Mouse (Mus musculus): Measurements from ENCODE around the gene Paqr8.
"Not testable (repeated sequence)": the region's sequence is repeated elsewhere in the genome, so short reads cannot be mapped to it uniquely, and the experiment has no call there.

Paqr8 gene

DNA sequence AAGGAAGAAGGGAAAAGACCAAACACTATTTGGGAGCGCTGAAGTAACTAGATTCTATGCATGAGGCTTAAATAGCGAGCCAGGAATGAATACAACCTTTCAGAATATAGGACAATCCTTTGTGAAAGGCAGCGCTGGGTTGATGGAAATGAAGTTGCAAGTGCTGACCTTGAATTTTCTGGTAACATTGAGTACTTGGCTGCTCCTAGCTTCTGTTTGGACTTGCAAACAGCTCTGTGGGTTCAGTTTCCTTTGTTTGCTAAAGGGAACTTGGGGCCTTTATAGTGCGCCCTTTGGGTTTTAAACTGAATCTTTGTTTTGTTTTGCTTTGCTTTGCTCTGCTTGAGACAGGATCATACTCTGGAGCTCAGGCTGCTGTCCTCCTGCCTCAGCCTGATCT is 18.1 kb downstream of the Paqr8 start:
- in situ Hi-C loops (cut with MboI, MseI): no loop called here

DNA sequence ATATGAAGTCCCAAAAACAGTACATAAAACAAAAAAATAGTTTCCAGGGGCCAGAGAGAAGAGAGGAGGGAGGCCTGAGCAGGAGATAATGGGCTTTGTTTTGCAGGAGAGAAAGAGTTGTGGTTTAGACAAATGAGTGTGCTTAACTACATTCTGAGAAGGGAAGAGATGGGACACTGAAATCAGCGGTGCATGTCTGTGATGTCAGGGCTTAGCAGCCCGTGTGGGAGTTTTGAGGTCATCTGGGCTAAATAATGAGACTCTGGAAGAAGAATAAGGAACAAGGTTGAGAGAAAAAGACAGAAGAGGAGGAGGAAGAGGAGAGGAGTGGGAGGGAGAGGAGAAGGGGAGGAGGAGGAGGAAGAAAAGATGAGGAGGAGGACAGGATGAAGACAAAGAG is 21.7 kb downstream of the Paqr8 start:
- in situ Hi-C loops (cut with MboI, MseI): no loop called here

DNA sequence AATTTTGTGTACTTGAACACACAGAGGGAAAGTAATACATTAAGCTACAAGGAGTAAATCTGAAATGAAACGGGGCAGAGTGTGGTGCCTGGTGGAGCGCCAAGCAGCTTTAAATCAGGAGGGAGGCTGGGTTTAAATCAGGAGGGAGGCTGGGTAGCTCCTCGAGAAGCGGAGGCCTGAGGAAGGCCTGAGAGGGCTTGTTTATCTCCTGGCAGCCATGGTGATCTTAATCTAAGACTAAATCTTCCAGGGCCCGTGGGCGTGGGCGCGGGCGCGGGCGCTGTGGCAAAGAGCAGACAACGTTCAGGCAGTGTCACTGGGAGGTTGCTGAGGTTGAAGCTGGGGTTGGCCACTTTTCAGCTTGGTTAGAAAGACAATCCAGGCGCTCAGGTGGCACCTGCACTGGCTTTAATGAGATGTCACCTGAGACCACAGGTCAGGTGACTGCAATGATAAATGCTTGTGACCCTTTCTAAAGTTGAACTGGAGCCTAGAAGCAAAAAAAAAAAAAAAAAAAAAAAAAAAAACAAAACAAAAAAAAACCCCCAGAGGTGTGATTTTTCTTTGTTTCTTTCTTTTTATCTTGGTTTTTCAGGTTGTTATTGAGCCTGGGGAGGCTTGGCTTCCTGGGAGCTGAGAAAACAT is 22.2 kb downstream of the Paqr8 start:
- in situ Hi-C loops (cut with MboI, MseI): no loop called here

DNA sequence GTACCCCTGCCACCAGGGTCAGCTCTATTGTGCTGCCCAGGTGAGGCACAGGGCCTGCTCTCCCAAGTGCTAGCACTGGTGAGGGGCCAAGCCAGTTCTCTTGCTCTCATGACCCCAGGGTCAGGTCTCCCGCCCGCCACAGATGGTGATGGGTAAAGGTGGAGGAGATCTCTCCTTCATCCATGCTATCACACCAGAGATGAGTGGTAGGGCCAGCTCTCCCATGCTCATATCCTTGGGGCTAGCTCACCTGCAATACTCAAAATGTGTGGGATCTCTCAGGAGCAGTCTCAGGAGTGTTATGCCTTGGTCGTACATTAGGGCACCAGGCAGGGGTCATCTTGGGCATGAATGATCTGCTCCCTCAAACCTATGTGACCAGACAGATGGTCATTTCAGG is 24.4 kb downstream of the Paqr8 start:
- in situ Hi-C loops (cut with MboI, MseI): no loop called here

DNA sequence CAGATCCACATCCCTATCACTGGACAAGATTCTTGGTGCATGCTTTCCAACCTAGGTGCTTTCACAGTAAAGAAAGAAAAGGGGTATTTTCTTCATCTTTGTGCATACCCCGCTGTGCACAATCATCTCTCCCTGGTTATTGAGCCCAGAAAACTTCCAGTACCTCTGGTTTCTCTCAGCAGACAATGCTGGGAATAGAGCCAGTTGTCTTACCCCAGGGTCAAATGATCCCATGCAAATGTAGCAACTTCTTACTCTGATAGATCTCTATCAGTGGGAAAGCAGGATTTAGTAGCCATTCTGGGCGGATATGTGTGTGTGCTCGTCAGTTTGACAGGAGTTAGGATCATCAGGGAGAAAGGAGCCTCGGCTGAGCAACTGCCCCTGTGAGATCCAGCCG is 25.2 kb downstream of the Paqr8 start:
- in situ Hi-C loops (cut with MboI, MseI): no loop called here

DNA sequence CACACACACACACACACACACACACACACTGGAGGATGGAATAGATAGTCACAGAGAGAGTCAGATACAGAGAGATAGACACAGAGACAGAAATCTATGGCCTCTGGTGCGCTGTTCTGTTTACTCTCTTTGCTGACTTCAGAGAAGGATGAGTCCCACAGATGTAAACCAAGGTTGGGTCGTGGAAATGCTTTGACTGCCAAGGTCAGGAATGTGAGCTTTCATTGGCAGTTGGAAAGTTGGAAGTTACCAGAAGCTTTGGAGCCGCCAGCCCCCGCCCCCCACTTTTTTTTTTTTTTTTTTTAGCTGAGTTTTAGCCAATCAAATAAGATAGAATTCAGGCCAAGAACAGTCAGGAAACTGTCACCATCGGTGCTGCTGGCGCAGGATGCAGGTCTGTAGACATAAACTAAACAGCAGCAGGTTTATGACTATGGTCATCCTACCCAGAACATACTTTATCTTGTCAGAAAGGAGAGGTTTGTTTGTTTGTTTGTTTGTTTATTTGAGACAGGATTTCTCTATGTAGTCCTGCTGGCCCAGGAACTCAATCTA is 27.2 kb downstream of the Paqr8 start:
- in situ Hi-C loops (cut with MboI, MseI): no loop called here

DNA sequence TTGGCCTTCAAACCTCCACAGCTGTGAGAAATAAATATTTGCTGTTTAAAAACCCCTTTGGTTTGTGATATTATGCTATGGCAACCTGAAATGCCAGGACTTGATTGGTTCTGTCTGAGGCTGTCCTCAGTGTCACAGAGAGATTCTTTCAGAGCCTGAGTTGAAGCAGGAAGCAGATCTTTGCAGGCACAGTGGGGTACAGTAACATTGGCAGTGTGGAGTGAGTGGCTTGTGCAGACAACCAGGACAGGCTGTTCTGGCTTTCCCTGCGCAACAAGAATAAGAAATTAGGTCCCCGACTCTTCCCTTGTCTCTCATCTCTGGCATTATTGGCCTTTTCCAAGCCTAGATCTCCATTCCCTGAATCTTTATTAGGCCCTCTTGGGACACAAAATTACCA is 29.3 kb downstream of the Paqr8 start:
- in situ Hi-C loops (cut with MboI, MseI): no loop called here

DNA sequence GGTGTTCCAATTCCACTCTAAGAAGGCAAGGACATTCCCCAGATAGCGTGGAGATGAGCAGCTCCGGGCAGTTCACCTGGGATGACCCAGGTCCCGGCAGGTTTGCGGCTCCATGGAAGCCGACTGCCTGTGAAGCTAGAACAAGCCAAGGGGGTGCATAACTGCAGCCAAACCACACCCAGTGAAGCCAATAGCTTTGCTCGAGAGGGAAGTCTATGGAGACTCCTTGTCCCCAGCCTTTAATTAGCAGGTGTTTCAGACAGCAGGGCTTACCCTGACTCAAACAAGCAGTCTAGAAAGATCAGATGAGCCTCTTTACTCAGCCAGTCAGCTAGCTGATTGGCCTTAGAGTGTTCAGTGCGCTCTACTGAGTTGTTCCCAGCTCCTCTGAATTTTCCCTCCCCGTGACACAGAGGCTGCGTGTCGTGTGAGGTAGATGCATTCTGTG is 30.7 kb downstream of the Paqr8 start:
- in situ Hi-C loops (cut with MboI, MseI): no loop called here

DNA sequence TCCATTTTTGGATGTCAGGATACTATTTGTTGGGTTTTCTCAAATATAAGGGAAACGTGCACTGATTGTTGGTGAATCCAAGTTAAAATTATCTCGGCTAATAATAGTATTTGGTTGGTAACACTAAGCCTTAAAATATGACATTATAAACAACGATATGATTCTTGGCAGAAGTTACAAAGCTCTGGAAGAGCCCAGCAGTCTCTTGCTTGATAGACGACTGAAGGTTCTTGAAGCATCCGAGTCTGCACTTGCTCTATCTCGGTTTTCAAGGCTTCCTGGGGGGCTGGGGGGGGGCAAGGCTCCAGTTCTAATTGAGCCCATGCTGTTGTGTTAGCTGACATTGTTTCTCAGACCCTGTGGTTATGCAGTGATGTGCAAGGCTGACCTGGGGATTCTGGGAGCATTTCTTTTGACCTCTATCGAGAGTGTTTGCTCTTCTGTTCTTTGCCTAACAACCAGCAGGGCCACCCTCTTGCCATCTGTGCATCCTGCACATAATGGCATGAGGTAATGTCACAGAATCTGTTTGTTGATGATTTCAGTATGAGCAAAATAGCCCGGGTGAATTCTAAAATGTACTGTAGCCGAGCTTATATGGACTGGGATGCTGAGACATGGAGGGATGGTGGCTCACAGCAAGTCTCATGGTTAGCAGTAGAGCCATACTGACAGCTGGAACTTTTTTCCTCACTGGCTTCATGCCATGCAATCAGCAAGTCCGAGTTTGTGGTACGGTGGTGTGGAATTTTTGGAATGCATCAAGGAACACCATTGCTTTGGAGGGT is 32.4 kb downstream of the Paqr8 start:
- in situ Hi-C loops (cut with MboI, MseI): no loop called here

DNA sequence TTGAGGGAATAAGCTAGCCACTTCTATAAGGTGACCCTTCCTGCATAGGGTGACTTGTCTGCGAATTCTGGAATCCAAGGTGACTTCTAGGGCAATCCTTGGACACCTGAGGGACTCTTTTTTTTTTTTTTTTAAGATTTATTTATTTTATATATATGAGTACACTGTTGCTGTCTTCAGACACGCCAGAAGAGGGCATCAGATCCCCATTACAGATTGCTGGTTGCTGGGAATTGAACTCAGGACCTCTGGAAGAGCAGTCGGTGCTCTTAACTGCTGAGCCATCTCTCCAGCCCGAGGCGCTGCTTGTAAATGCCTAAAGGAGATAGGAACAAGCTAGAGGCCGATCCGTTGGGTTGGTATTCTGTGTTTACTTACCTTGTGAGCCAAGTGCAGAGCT is 34.9 kb downstream of the Paqr8 start:
- in situ Hi-C loops (cut with MboI, MseI): not testable (repeated sequence)

DNA sequence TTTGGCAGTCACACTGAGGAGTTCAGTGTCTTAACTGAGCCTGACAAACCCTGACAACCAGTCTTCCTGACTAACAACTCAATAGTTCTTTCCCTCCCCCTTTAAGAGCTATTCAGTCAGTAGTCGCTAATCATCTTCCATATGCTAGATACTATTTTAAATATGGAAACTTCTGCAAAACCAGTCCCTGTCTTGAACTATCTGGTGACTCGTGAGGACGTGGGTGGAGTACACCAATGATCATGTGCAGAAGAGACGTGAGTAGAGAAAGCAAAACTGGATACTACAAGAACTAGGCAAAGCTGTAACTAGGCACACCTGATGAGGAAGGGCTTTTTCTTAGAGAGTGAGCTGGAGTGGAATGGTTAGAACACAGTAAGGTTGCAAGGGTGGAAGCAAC is 35.5 kb downstream of the Paqr8 start:
- in situ Hi-C loops (cut with MboI, MseI): no loop called here

DNA sequence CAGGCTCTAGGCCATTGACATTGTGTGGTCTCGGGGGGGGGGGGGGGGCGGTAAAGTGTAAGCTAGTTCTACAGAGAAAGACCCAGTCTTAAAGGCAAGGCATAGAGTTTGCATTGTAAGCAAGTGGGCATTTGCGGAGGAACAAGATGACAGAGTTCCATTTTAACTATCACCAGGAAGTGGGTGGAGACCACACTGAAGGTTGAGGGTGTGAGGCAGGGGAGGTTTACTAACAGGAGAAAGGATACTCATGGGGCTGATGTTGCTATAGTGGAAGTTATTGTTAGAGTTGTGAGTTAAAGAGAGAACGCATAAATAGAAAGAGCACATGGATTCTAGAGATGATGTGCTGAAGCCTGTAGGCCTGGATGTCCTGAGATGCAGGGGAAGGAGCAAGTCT is 36.0 kb downstream of the Paqr8 start:
- in situ Hi-C loops (cut with MboI, MseI): no loop called here

DNA sequence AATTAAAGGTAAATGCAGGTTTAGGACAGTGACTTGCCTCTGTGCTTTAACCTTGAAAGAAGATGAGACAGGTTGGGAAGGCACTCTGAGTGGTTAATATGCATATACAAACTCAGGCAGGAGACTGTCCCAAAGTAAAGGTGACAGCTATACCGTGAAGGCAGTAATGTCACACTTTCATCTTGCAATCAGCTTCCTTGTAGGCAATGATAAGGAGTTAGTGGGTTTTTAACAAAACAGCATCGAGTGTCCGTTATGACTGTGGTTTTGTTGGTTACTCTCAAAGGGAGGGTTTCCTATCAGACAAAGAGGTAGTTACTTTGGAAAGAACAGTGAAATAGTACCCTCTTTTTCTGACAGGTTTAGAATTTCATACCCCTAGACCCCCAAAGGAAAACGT is 38.1 kb downstream of the Paqr8 start:
- in situ Hi-C loops (cut with MboI, MseI): no loop called here

DNA sequence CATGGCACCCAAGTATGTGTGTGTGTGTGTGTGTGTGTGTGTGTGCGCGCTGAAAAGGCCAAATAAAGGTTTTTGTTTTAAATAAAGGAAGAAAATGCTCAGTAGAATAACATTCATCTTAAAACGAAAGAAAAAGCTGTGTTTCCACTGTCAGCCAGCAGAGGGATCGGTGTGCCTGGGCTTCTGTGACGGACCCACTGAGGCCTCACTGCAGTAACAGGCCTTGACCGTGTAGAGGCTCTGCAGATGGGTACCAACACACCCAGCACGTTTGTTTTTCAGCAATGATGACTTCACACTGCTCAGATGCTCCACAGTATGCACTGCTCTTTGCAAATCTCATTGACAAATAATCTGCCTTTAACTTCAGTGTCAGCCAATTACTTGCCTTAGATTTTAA is 43.1 kb downstream of the Paqr8 start:
- in situ Hi-C loops (cut with MboI, MseI): loop anchor here (10.0 kb wide), 1 partner anchor 341 kb away; no protein-coding TSS in a partner anchor

DNA sequence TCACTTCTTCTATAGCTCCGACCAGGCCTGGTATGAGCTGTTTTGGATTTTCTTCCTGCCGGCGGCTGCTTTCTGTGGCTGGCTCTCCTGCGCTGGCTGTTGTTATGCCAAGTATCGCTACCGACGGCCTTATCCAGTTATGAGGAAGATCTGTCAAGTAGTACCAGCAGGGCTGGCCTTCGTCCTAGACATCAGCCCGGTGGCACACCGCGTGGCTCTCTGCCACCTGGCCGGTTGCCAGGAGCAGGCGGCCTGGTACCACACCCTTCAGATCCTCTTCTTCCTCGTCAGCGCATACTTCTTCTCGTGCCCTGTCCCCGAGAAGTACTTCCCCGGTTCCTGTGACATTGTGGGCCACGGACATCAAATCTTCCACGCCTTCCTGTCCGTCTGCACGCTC is 44.7 kb downstream of the Paqr8 start:
- in situ Hi-C loops (cut with MboI, MseI): loop anchor here (5.0 to 10.0 kb wide), 4 partner anchors 162 to 402 kb away; no protein-coding TSS in a partner anchor

DNA sequence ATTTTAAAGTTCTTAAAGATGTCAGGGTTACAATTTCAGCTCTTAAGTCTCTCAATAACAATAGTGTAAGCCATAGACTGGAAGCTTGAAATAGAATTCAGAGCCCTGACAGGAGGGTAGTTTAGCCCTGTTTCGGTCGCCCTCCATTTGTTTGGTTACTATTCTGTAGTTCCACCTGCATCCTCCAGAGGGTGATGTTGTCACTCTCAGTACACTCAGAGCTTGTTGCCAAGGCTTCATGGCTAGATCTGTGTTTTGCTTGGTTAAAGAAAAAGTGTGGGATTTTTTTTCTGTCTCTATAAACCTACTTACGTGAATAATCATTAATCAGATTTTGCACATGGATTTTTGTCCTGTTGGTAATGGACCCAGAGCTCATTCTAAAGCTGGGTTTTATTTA is 48.6 kb downstream of the Paqr8 start:
- in situ Hi-C loops (cut with MboI, MseI): loop anchor here (5.0 to 10.0 kb wide), 4 partner anchors 158 to 398 kb away; no protein-coding TSS in a partner anchor

DNA sequence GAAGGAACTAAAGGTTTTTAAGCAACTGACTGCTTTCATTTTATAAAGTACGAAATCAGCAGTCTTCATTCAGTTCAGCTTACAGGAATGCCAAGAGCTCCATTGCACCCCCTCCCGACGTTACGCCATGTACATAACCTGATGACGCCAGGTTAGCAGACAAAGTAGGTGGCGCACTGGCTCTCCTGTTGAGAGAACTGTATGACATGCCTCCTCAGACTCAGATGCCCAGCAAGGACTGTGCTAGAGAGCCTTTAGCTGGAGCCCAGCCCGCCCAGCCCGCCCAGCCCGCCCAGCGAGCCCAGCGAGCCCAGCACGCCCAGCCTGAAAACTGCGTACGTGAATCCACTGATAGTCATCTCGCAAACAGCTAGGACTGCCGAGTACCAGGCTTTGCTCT is 49.7 kb downstream of the Paqr8 start:
- in situ Hi-C loops (cut with MboI, MseI): no loop called here

DNA sequence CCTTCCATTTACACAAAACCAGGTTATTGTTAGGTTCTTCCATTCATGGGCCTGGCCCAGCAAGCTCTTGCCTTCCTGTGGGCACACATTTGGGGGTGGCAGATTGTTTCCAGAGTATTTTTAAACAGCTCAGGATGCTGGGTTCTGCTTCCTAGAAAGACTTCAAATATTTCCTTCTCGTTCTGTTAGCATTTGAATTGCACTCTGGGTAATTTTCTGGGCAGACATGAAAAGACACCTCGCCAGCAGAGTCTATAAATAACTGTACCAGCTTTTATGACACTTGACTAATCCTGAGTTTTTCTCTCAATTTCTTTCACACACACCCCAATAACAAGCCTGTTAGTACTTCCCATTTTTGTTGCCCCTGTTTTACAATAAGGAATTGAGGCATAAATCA is 50.9 kb downstream of the Paqr8 start:
- in situ Hi-C loops (cut with MboI, MseI): no loop called here

DNA sequence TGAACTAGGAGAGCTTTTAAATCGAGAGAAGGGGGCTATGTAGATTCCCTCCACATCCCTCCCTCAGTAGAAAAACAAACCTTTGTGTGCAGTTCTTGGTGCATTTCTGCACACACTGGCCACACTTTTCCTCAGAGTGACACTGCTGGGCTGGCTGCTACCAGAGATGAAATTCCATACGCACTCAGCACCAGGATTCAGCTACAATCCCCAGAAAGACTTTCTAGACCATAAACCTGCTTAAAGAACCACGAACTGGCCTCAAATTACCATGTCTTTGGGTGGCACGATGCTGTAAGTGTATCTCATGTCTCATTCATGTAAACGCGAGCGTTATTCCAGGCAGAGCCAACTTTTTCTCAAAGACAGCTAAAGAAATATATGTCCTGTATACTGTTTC is 51.5 kb downstream of the Paqr8 start:
- in situ Hi-C loops (cut with MboI, MseI): no loop called here

DNA sequence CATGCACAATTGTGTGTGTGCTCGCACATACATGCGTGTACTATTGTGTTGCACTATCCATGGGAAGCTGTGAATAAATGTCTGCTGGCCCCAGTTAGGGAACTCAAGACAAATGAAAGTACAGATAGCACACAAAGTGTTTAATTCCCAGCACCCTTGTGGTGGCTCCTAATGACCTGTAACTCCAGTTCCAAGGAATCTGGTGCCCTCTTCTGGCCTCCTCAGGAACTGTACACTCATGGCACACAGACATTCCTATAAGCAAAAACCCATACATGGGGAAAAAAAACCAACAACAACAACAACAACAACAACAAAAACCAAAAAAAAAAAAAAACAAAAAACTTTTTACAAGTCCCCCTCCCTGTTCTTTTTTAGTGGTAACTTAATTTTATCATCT is 52.6 kb downstream of the Paqr8 start:
- in situ Hi-C loops (cut with MboI, MseI): no loop called here

DNA sequence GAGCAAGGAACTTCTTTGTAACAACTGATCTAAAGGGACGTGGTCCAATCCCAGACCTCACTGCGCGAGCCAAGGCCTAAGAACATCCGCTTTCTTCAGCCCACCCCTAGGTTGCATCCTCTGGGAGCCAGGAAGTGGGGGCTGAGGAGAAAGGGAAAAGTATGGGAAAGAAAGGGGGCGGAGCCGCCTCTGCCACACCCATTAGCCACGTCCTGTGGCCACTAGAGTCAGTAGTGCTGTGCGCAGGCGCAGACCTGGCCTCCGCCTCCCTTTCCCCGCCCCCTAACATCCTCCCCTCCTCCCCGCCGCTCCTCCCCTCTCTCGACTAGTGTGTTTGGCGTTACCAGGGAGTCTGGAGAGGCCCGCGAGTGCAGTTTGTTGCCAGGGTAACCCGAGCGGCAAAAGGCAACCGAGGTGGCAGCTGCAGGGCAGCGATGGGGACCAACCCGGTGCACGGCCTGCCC is 60.9 kb downstream of the Paqr8 start, which contains the start of gene Efhc1:
Efhc1 (plus strand) TSS at position 327 of the 464 bp plus-strand sequence.
- in situ Hi-C loops (cut with MboI, MseI): no loop called here

DNA sequence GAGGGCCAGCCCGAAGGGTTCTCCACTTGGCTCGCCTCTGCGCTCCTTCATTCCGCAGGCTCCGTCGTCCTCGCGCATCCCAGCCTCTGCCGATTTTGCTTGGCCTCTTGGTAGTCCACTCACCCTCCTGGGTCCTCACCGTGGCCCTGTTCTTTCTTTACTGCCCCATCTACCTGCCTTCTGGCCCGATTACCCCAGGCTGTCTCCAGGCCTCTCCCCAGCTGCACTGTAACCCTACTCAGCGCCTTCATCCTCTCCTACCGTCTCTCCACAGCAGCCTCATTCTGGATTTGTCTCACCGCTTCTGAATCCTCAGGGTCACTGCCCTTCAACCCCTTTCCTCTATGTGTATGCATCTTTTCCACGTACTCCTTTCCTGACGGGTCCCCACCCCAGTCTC is 61.4 kb downstream of the Paqr8 start:
- in situ Hi-C loops (cut with MboI, MseI): no loop called here

DNA sequence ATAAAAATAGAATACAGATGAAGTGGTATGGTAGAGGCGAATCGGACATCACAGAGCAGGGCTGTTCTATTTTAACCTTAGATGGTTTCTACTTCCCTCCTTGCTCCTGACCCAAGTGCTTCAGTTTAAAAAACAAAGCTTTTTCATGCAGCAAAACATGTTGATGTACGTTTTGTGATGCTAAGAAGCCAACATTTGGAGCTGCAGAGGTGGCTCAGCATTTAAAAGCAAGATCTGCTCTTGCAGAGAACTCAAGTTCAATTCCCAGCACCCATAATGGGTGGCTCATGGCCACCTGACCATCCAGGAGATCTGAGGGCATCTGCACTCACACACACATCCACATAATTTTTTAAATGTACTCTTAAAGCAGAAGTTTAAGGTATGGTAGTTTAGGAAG is 64.5 kb downstream of the Paqr8 start:
- in situ Hi-C loops (cut with MboI, MseI): no loop called here
